21 mouse cellular contexts compared by ENCODE assay signal in genomic region chr12:5770531-5770930, GRCm38 (mm10).
"Had no signal": no experiment of that assay in that cellular context is flagged by ENCODE, and none has a peak within 500 bp of the region (broad histone marks: within the 10 kb centered on the region; RNA-seq: fewer than 3 reads in every experiment).

No protein-coding gene starts in this region.

- H3K9ac ChIP-seq: kidney, embryonic 15.5 days; limb, embryonic 12.5 days; limb, embryonic 15.5 days; liver, embryonic 14.5 days; liver, postnatal 0 days; lung, embryonic 14.5 days; midbrain, embryonic 12.5 days; midbrain, embryonic 15.5 days; neural tube, embryonic 12.5 days; stomach, embryonic 15.5 days had no signal

- H3K27me3 ChIP-seq: kidney, embryonic 15.5 days; limb, embryonic 12.5 days; limb, embryonic 15.5 days; midbrain, embryonic 12.5 days; midbrain, embryonic 15.5 days; neural tube, embryonic 12.5 days; stomach, embryonic 15.5 days had no signal

- ATAC-seq: liver, postnatal 0 days; lung, postnatal 0 days; midbrain, embryonic 15.5 days had no signal

- H3K9me3 ChIP-seq: kidney, embryonic 15.5 days; limb, embryonic 12.5 days; limb, embryonic 15.5 days; midbrain, embryonic 12.5 days; midbrain, embryonic 15.5 days; neural tube, embryonic 12.5 days; stomach, embryonic 15.5 days had no signal

- DNase-seq: kidney, adult 8-10 months; kidney, postnatal 10 days; kidney, postnatal 36 days; left cerebral cortex, postnatal 4 days; liver, postnatal 0 days; lung, embryonic 14.5 days; right cerebral cortex, adult 18-20 months; right cerebral cortex, postnatal 25 days; spleen, adult 18-20 months; thymus, postnatal 36 days had no signal

- H3K4me1 ChIP-seq: kidney, embryonic 15.5 days; limb, embryonic 12.5 days; limb, embryonic 15.5 days; midbrain, embryonic 12.5 days; midbrain, embryonic 15.5 days; neural tube, embryonic 12.5 days; stomach, embryonic 15.5 days had no signal

- H3K27ac ChIP-seq: kidney, embryonic 15.5 days; limb, embryonic 12.5 days; limb, embryonic 15.5 days; liver, embryonic 14.5 days; macrophage; midbrain, embryonic 12.5 days; midbrain, embryonic 15.5 days; neural tube, embryonic 12.5 days; stomach, embryonic 15.5 days had no signal

- H3K4me2 ChIP-seq: kidney, embryonic 15.5 days; limb, embryonic 12.5 days; limb, embryonic 15.5 days; liver, embryonic 11.5 days; lung, embryonic 14.5 days; midbrain, embryonic 12.5 days; midbrain, embryonic 15.5 days; neural tube, embryonic 12.5 days; stomach, embryonic 15.5 days had no signal

- H3K4me3 ChIP-seq: kidney, embryonic 15.5 days; limb, embryonic 12.5 days; limb, embryonic 15.5 days; midbrain, embryonic 12.5 days; midbrain, embryonic 15.5 days; neural tube, embryonic 12.5 days; stomach, embryonic 15.5 days had no signal

- H3K36me3 ChIP-seq: kidney, embryonic 15.5 days; limb, embryonic 12.5 days; limb, embryonic 15.5 days; midbrain, embryonic 12.5 days; midbrain, embryonic 15.5 days; neural tube, embryonic 12.5 days; stomach, embryonic 15.5 days had no signal
